Mouse (Mus musculus) lung, embryonic 14.5 days (tissue): ENCODE results near the gene Ubash3a. TPM values are rescaled to one million over a fixed set of nuclear protein-coding genes. Genes with fewer than 3 reads are reported as not detected.
A peak's percentile ranks its signal among the peaks of the same experiment; 100 is the strongest.

Experiments used
- ATAC-seq: fragments of 200-750 bp; cut with Nextera tagmentation; 2 replicates; pipeline ENCODE4 v1.8.0; 2017; ENCODE audit warnings: mild to moderate bottlenecking, moderate TSS enrichment, moderate library complexity; ENCODE audit not compliant: insufficient read depth
- DNase-seq: peaks from one replicate; pipeline ENCODE4 v3.0.0-alpha.2; 2015
- H3K27ac ChIP-seq: fragments of 300-500 bp; sonication (generic); 2 replicates; pipeline ENCODE4 v1.5.1; 2014; ENCODE audit warnings: low read depth, mild to moderate bottlenecking, moderate library complexity
- H3K27me3 ChIP-seq: fragments of 300-500 bp; sonication (generic); 2 replicates; pipeline ENCODE4 v1.6.1; 2014; ENCODE audit warnings: low read length, control low read depth; ENCODE audit not compliant: insufficient read depth
- H3K36me3 ChIP-seq: fragments of 300-500 bp; sonication (generic); 2 replicates; pipeline ENCODE4 v1.6.1; 2014; ENCODE audit warnings: control low read depth; ENCODE audit not compliant: insufficient read depth
- H3K4me1 ChIP-seq: fragments of 300-500 bp; sonication (generic); 2 replicates; pipeline ENCODE4 v1.6.1; 2014; ENCODE audit warnings: antibody characterized with exemption, control low read depth; ENCODE audit not compliant: insufficient read depth
- H3K4me2 ChIP-seq: fragments of 300-500 bp; sonication (generic); 2 replicates; pipeline ENCODE4 v1.6.1; 2014; ENCODE audit warnings: mild to moderate bottlenecking
- H3K4me3 ChIP-seq: fragments of 300-500 bp; sonication (generic); 2 replicates; pipeline ENCODE4 v1.5.1; 2014; ENCODE audit warnings: low read depth, low read length
- H3K9ac ChIP-seq: fragments of 300-500 bp; sonication (generic); 2 replicates; pipeline ENCODE4 v1.6.1; 2014
- H3K9me3 ChIP-seq: fragments of 300-500 bp; sonication (generic); 2 replicates; pipeline ENCODE4 v1.6.1; 2016; ENCODE audit warnings: low read depth, low read length, control low read depth
- CTCF ChIP-seq: IDR thresholded peaks from 2 replicates; pipeline ENCODE4 v1.5.1; 2016; ENCODE audit warnings: antibody characterized with exemption, low read depth
- WGBS: fragments of 180-500 bp; shearing (Covaris S2); extraction: QIAGEN DNeasy Blood & Tissue Kit; methylation state at CpG from one replicate; pipeline ENCODE4 v1.1.7; 2014; 5-methylcytosine and 5-hydroxymethylcytosine counted together
- polyA plus RNA-seq: library from polyadenylated mRNA; unstranded; fragments of >200 nt; fragmentation: Nextera tagmentation; extraction: Ambion mirVana; gene quantifications from 2 replicates; pipeline ENCODE4 v1.2.1, GENCODE M21; 2014

Ubash3a gene
- polyA plus RNA-seq, 1 experiment from 2014 or later: 0.26 TPM

DNA sequence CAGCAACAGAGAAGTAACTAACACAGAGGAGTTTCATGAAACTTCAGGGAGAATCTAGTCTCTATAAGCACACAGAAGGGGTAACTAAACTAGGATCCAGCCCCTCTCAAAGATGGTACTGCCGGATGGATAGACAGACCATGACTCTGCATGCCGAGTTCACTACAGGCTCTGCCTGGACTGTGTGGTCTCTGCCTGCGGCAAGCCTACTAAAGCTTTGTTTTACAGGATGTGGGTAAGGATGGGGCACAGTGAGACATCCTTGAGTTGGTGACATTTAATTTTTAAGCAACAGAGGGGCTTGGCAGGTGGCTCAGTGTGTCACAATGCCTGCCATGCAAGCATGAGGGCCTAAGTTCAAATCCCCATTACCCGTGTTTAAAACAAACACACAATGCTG, 31.4 kb upstream of the Ubash3a start:
- Histone ChIP-seq H3K9ac (no peak overlapping the region), H3K9me3 (no peaks in the 10 kb centered on the region), H3K27me3 (no peaks in the 10 kb centered on the region), H3K4me1 (no peaks in the 10 kb centered on the region), H3K4me3 (no peak overlapping the region), H3K4me2 (no peak overlapping the region), H3K36me3 (no peaks in the 10 kb centered on the region), H3K27ac (no peak overlapping the region)
- ATAC-seq (no peak), DNase-seq (no peak)
- TF ChIP-seq CTCF: no peak
- WGBS: 77% methylated on average over 4 of the region's 4 CpGs

DNA sequence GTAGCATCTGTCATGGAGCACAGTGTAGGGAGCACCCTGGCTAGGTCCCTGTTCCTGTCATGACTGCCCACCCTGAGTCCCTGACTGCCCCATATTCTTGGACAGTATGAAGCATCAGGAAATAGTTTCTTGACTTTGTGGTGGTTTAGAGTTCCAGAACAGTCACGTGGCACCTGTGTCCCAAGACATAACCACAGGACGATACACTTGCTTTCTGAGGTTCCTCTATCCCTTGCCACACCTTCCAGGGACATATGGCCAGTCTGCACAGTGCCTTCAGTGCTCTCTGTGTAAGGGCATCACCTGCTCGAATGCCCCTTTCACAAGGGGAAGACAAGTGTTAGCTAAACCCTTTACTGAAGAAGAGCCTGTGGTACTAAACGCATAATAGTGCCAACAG, 26.2 kb upstream of the Ubash3a start:
- no peak overlapping the region for H3K27ac ChIP-seq
- no peaks in the 10 kb centered on the region for H3K27me3 ChIP-seq
- no peak for TF ChIP-seq CTCF
- DNase-seq (no peak), ATAC-seq (no peak)
- H3K36me3 ChIP-seq: no peaks in the 10 kb centered on the region
- WGBS: 85% methylated on average over 4 of the region's 4 CpGs
- no peak overlapping the region for H3K9ac ChIP-seq
- H3K4me1 ChIP-seq: no peaks in the 10 kb centered on the region
- no peak overlapping the region for H3K4me3 ChIP-seq
- H3K9me3 ChIP-seq: no peaks in the 10 kb centered on the region
- no peak overlapping the region for H3K4me2 ChIP-seq

DNA sequence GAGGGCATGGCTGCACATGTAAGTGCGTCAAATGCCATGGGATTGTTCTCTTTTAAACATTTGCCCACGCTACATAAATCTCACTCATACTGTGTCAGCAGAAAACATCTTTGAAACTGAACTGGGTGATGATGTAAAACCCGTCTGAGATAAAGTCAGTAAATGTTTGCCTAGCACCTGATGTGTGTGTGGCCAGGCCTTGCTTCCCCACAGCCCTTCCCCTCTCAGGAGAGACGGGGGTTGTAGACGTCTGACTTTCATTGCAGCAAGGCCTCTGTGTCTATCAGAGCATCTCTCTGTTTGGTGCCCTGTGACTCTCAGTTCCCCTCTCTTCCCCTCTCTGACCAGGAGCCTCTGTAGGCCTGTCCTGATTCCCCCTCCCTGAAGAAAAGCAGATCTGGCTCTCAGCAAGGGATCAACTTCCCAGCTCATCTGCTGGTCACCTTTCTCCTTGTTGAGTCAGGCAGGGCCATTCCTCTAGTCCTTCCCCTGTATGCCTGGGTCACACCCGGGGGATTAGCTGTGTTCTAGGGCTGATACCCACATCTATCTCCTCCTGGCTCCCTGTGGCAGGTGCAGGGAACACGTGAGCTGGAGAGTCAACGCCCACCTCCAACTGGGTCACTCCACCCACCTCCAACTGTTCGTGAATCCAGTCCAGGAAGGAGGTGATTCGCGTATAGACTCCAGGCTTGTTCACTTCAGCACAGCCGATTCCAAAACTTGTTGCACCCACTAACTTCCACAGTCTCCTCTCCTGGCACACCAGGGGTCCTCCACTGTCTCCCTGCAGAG, 24.3 kb upstream of the Ubash3a start:
- Histone ChIP-seq H3K27me3 (no peaks in the 10 kb centered on the region), H3K4me1 (no peaks in the 10 kb centered on the region), H3K4me3 (no peak overlapping the region), H3K9ac (no peak overlapping the region), H3K27ac (peak overlapping the region; percentile 20; the same call in 1 of the 2 replicates), H3K9me3 (no peaks in the 10 kb centered on the region), H3K4me2 (no peak overlapping the region), H3K36me3 (no peaks in the 10 kb centered on the region)
- no peak for TF ChIP-seq CTCF
- no peak for ATAC-seq
- DNase-seq: peak; percentile 18
- WGBS: 40% methylated on average over 12 of the region's 12 CpGs

DNA sequence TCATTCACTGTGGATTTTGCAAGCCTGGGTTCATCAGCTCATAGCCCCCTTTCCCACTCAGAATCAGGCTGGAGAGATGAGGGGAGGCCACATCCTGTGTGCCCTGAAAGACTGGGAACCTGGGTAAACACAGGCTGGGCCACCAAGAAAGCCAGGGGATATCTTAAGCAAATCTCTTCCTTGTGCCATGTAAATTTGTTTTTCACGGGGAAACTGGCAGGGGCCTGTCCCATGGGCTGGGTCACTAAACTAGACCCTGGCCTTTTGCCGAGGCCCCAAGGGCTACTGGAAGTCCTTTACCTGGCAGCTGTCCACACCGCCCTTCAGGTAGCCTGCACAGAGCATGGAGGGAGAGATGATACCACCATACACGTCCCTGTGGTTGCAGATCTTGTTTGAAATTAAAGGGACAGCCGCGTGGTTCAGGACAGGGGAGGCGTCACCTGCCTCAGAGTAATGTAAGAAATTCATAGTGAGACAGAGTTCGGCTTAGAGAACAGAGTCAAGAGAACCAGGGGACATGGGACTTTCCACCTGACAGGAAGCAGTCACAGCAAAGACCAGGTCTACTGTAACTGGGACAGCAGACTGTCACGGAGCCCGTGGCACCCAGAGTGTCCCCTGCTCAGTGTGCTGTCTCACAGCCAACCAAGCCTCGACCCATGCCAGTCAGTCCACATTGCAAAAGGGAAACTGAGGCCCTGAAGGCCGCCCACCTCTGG, 23.2 kb upstream of the Ubash3a start:
- 64% methylated on average over 12 of the region's 12 CpGs for WGBS
- no peak for ATAC-seq
- Histone ChIP-seq H3K27ac (no peak overlapping the region), H3K9ac (no peak overlapping the region), H3K9me3 (no peaks in the 10 kb centered on the region), H3K4me2 (no peak overlapping the region), H3K4me3 (no peak overlapping the region), H3K27me3 (no peaks in the 10 kb centered on the region), H3K4me1 (no peaks in the 10 kb centered on the region), H3K36me3 (no peaks in the 10 kb centered on the region)
- TF ChIP-seq CTCF: no peak
- DNase-seq: no peak

DNA sequence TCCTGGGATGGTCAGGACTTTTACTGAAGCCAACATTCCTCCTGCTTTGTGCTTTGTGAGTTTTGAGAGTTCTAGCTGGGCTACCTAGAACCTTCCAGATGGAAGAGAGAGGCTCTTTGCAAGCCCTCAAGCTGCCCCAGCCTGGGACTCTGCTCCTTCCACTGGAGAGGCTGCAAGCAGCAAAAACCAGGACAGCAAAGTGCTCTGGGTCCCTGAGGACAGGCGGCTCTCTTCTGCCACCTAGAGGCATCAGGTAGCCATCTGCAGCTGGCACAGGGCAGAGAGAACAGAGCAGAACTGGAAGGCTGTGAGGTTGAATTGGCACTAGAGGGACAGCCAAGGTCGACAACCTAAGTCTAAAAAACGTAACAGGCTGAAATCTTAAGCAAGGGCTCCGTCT, 20.3 kb upstream of the Ubash3a start:
- Histone ChIP-seq H3K4me2 (no peak overlapping the region), H3K27me3 (no peaks in the 10 kb centered on the region), H3K9me3 (no peaks in the 10 kb centered on the region), H3K4me3 (no peak overlapping the region), H3K4me1 (no peaks in the 10 kb centered on the region), H3K27ac (no peak overlapping the region), H3K9ac (no peak overlapping the region), H3K36me3 (no peaks in the 10 kb centered on the region)
- DNase-seq (peak; percentile 87), ATAC-seq (no peak; the same call in 1 of the 2 replicates)
- 21% methylated on average over 4 of the region's 4 CpGs for WGBS
- TF ChIP-seq CTCF: peak; percentile 93

DNA sequence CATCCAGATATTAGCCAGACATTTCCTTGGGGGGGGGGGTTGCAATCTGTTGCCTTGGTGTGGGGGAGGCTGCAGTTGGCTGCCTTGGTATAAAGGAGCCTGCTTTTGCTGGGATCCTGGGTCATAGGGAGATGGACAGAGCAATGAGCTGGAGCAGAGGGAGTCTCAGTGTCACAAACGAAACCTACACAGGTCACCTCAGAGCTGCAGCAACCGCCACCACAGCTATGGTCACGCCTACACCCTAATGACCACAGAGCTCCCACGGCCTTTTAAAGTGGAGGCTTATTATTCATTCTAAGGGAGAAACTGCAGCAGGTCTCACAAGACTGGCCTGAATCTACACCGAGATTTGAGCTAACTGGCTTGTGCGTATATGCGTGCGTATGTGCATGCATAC, 15.8 kb upstream of the Ubash3a start:
- WGBS: 72% methylated on average over 8 of the region's 8 CpGs
- Histone ChIP-seq H3K27ac (no peak overlapping the region), H3K9me3 (no peaks in the 10 kb centered on the region), H3K4me3 (no peak overlapping the region), H3K4me2 (no peak overlapping the region), H3K36me3 (no peaks in the 10 kb centered on the region), H3K4me1 (peaks cover 3% of the 10 kb centered on the region; the same call in 1 of the 2 replicates), H3K27me3 (no peaks in the 10 kb centered on the region), H3K9ac (no peak overlapping the region)
- TF ChIP-seq CTCF: no peak
- DNase-seq (no peak), ATAC-seq (no peak)

DNA sequence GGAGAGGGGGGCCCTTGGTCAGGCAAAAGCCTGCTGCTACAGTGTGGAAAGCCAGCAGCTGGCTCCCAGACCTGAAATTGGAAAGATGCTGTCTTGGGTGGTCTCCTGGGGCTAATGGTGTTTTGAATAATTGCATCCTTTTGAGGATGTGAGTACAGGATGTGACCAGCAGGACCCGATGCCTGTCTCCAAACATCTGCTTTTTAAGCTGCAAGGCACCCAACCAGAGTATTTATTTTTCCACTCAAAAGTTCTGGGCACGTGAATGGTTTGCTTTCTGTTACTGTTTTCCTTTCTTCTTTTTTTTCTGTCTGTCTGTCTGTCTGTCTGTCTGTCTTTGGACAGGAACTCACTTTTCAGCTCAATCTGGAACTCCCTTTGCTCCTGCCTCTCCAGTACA, 15.0 kb upstream of the Ubash3a start:
- DNase-seq: no peak
- H3K27ac ChIP-seq: no peak overlapping the region
- no peak overlapping the region for H3K9ac ChIP-seq
- H3K4me1 ChIP-seq: peaks cover 3% of the 10 kb centered on the region; the same call in 1 of the 2 replicates
- WGBS: 11% methylated on average over 2 of the region's 2 CpGs
- H3K36me3 ChIP-seq: no peaks in the 10 kb centered on the region
- H3K9me3 ChIP-seq: no peaks in the 10 kb centered on the region
- H3K4me3 ChIP-seq: no peak overlapping the region
- no peak for ATAC-seq
- TF ChIP-seq CTCF: no peak
- H3K4me2 ChIP-seq: no peak overlapping the region
- H3K27me3 ChIP-seq: no peaks in the 10 kb centered on the region
